Mouse (Mus musculus): ENCODE results near the gene Lsamp. TPM values are rescaled to one million over a fixed set of nuclear protein-coding genes. Genes with fewer than 3 reads are reported as not detected.

Lsamp gene
- total and polyA plus RNA-seq, 2 experiments = 0.07 to 0.37 TPM

DNA sequence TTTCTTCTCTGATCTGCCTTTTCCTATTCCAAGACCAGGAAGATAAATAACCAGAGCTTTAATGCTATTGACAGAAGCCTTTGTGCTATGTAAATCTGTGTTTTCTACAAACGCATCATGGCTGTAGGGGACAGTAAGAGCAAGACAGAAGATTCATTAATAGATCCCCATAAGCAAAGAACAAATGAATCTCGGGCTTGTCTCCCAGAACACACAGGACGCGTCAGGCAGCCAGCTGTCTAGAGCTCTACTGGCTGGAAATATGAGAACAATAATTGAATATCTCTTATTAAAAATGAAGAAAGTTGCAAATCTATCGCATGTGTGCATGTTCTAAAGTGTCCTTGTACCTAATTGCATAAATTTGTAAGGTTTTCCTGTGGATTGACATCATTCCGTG lies 755.6 kb downstream of the Lsamp start:
- no peak overlapping the region for H3K27ac ChIP-seq (replicated peaks; ENCODE audit: insufficient read depth, low read depth, low read length)
- H3K9ac ChIP-seq (ENCODE audit: low read depth, low read length) = no peak overlapping the region
- WGBS = 79% methylated on average over 6 of the region's 6 CpGs
- H3K4me1 ChIP-seq (ENCODE audit: control insufficient read depth, insufficient read depth, low read length) = no peaks in the 10 kb centered on the region
- no peaks in the 10 kb centered on the region for H3K36me3 ChIP-seq (ENCODE audit: control insufficient read depth, insufficient read depth, low read length)
- no peaks in the 10 kb centered on the region for H3K79me2 ChIP-seq (ENCODE audit: control insufficient read depth, insufficient read depth, low read length)
- DNase-seq (ENCODE audit: extremely low read depth, low read depth, low spot score) = no peak
- no peak overlapping the region for H3K4me3 ChIP-seq (ENCODE audit: insufficient read depth, low read depth, low read length)
- no peak for TF ChIP-seq POLR2A (IDR thresholded peaks at IDR 0.05; ENCODE audit: extremely low read depth, insufficient read depth, low read length)
- TF ChIP-seq CTCF (IDR thresholded peaks at IDR 0.05; ENCODE audit: low read depth, low read length) = no peak
- no peaks in the 10 kb centered on the region for H3K27me3 ChIP-seq (ENCODE audit: control insufficient read depth, insufficient read depth, low read length)

GRCm38 (mm10) chr16:40740273-40740672 lies 756.1 kb downstream of the Lsamp start:
- Histone ChIP-seq H3K4me3 (ENCODE audit: insufficient read depth, low read depth, low read length) (no peak overlapping the region), H3K36me3 (ENCODE audit: control insufficient read depth, insufficient read depth, low read length) (no peaks in the 10 kb centered on the region), H3K27ac (replicated peaks; ENCODE audit: insufficient read depth, low read depth, low read length) (no peak overlapping the region), H3K79me2 (ENCODE audit: control insufficient read depth, insufficient read depth, low read length) (no peaks in the 10 kb centered on the region), H3K27me3 (ENCODE audit: control insufficient read depth, insufficient read depth, low read length) (no peaks in the 10 kb centered on the region), H3K9ac (ENCODE audit: low read depth, low read length) (no peak overlapping the region), H3K4me1 (ENCODE audit: control insufficient read depth, insufficient read depth, low read length) (no peaks in the 10 kb centered on the region)
- 79% methylated on average over 8 of the region's 8 CpGs for WGBS
- DNase-seq (ENCODE audit: extremely low read depth, low read depth, low spot score) = no peak
- TF ChIP-seq CTCF (IDR thresholded peaks at IDR 0.05; ENCODE audit: low read depth, low read length) = no peak
- TF ChIP-seq POLR2A (IDR thresholded peaks at IDR 0.05; ENCODE audit: extremely low read depth, insufficient read depth, low read length) = no peak

DNA sequence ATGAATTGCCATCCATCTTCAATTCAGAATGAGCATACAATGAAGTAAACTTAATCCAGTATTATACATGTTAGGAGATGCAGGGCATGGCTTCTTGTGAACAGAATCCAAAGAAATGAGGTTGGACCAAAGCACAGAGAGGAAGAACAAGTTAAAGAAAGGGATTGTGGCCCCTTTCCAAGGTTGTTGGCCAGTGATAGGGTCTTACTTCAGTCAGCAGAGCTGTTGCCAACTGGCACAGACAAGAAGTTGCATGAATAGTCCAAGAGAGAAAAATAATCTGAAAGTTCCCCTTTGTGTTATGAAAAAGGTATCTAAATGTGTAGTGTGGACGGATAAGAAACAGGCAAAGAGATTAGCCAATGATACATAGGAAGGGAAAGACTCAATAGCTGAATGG lies 843.0 kb downstream of the Lsamp start:
- Histone ChIP-seq H3K9ac (ENCODE audit: low read depth, low read length) (no peak overlapping the region), H3K4me1 (ENCODE audit: control insufficient read depth, insufficient read depth, low read length) (no peaks in the 10 kb centered on the region), H3K4me3 (ENCODE audit: insufficient read depth, low read depth, low read length) (no peak overlapping the region), H3K36me3 (ENCODE audit: control insufficient read depth, insufficient read depth, low read length) (no peaks in the 10 kb centered on the region), H3K27ac (replicated peaks; ENCODE audit: insufficient read depth, low read depth, low read length) (no peak overlapping the region), H3K79me2 (ENCODE audit: control insufficient read depth, insufficient read depth, low read length) (no peaks in the 10 kb centered on the region), H3K27me3 (ENCODE audit: control insufficient read depth, insufficient read depth, low read length) (no peaks in the 10 kb centered on the region)
- WGBS = 31% methylated on average over 1 of the region's 1 CpGs
- TF ChIP-seq POLR2A (IDR thresholded peaks at IDR 0.05; ENCODE audit: extremely low read depth, insufficient read depth, low read length) (no peak), CTCF (IDR thresholded peaks at IDR 0.05; ENCODE audit: low read depth, low read length) (no peak)
- DNase-seq (ENCODE audit: extremely low read depth, low read depth, low spot score) = no peak

GRCm38 (mm10) chr16:40831536-40831935 lies 847.4 kb downstream of the Lsamp start:
- TF ChIP-seq CTCF (IDR thresholded peaks at IDR 0.05; ENCODE audit: low read depth, low read length) (no peak), POLR2A (IDR thresholded peaks at IDR 0.05; ENCODE audit: extremely low read depth, insufficient read depth, low read length) (no peak)
- no peak for DNase-seq (ENCODE audit: extremely low read depth, low read depth, low spot score)
- H3K27ac ChIP-seq (replicated peaks; ENCODE audit: insufficient read depth, low read depth, low read length) = no peak overlapping the region

GRCm38 (mm10) chr16:40841765-40842164 lies 857.6 kb downstream of the Lsamp start:
- Histone ChIP-seq H3K36me3 (ENCODE audit: control insufficient read depth, insufficient read depth, low read length) (no peaks in the 10 kb centered on the region), H3K4me3 (ENCODE audit: insufficient read depth, low read depth, low read length) (no peak overlapping the region), H3K27me3 (ENCODE audit: control insufficient read depth, insufficient read depth, low read length) (no peaks in the 10 kb centered on the region), H3K9ac (ENCODE audit: low read depth, low read length) (no peak overlapping the region), H3K79me2 (ENCODE audit: control insufficient read depth, insufficient read depth, low read length) (no peaks in the 10 kb centered on the region), H3K27ac (replicated peaks; ENCODE audit: insufficient read depth, low read depth, low read length) (no peak overlapping the region), H3K4me1 (ENCODE audit: control insufficient read depth, insufficient read depth, low read length) (no peaks in the 10 kb centered on the region)
- TF ChIP-seq POLR2A (IDR thresholded peaks at IDR 0.05; ENCODE audit: extremely low read depth, insufficient read depth, low read length) = no peak
- TF ChIP-seq CTCF (IDR thresholded peaks at IDR 0.05; ENCODE audit: low read depth, low read length) = no peak
- WGBS = 53% methylated on average over 1 of the region's 1 CpGs
- no peak for DNase-seq (ENCODE audit: extremely low read depth, low read depth, low spot score)

More at GRCm38 (mm10) chr16:40831536-40831935, 847.4 kb downstream of the Lsamp start:
- H3K4me1 ChIP-seq (ENCODE audit: control insufficient read depth, insufficient read depth, low read length) = no peaks in the 10 kb centered on the region
- no peak overlapping the region for H3K4me3 ChIP-seq (ENCODE audit: insufficient read depth, low read depth, low read length)
- H3K36me3 ChIP-seq (ENCODE audit: control insufficient read depth, insufficient read depth, low read length) = no peaks in the 10 kb centered on the region
- no peaks in the 10 kb centered on the region for H3K79me2 ChIP-seq (ENCODE audit: control insufficient read depth, insufficient read depth, low read length)
- H3K9ac ChIP-seq (ENCODE audit: low read depth, low read length) = no peak overlapping the region
- H3K27me3 ChIP-seq (ENCODE audit: control insufficient read depth, insufficient read depth, low read length) = no peaks in the 10 kb centered on the region

GRCm38 (mm10) chr16:40866733-40867132 lies 882.6 kb downstream of the Lsamp start:
- no peaks in the 10 kb centered on the region for H3K79me2 ChIP-seq (ENCODE audit: control insufficient read depth, insufficient read depth, low read length)
- H3K4me1 ChIP-seq (ENCODE audit: control insufficient read depth, insufficient read depth, low read length) = no peaks in the 10 kb centered on the region
- no peaks in the 10 kb centered on the region for H3K27me3 ChIP-seq (ENCODE audit: control insufficient read depth, insufficient read depth, low read length)
- H3K27ac ChIP-seq (replicated peaks; ENCODE audit: insufficient read depth, low read depth, low read length) = no peak overlapping the region
- H3K36me3 ChIP-seq (ENCODE audit: control insufficient read depth, insufficient read depth, low read length) = no peaks in the 10 kb centered on the region
- TF ChIP-seq POLR2A (IDR thresholded peaks at IDR 0.05; ENCODE audit: extremely low read depth, insufficient read depth, low read length) = no peak
- TF ChIP-seq CTCF (IDR thresholded peaks at IDR 0.05; ENCODE audit: low read depth, low read length) = no peak
- DNase-seq (ENCODE audit: extremely low read depth, low read depth, low spot score) = no peak
- no peak overlapping the region for H3K9ac ChIP-seq (ENCODE audit: low read depth, low read length)
- H3K4me3 ChIP-seq (ENCODE audit: insufficient read depth, low read depth, low read length) = no peak overlapping the region
